Mouse (Mus musculus) left cerebral cortex, adult 2 months (tissue): ENCODE results near the gene Shcbp1l. TPM values are rescaled to one million over a fixed set of nuclear protein-coding genes. Genes with fewer than 3 reads are reported as not detected.

Experiments
- DNase-seq, 2 experiments: peaks; one replicate each; pipeline ENCODE4 v3.0.0; 2021 to 2022; ENCODE audit warnings: low spot score in 2 of 2, mixed read lengths in 1 of 2; ENCODE audit errors: extremely low spot score in 1 of 2
- H3K27ac ChIP-seq: fragments of 200-600 bp; 2 replicates; pipeline ENCODE4 v1.8.1; 2022
- H3K4me3 ChIP-seq: fragments of 200-600 bp; 2 replicates; pipeline ENCODE4 v1.8.1; 2022
- CTCF ChIP-seq: fragments of 200-600 bp; IDR thresholded peaks from 2 replicates; pipeline ENCODE4 v1.8.1; 2022; ENCODE audit warnings: antibody characterized with exemption, mild to moderate bottlenecking, moderate library complexity
- intact Hi-C: fragments of 180-260 bp; cut with DNase I; formaldehyde crosslinking; loops from one replicate; pipeline ENCODE4 v1.15.1; 2025
- total RNA-seq, 2 experiments: library from RNA; stranded (reverse); gene quantifications; 2 replicates each; pipeline ENCODE4 v1.2.3; 2021

Gene Shcbp1l
- total RNA-seq, 2 experiments from 2014 or later: 2.2 to 3.0 TPM

GRCm38 (mm10) chr1:153491822-153492221, 66.9 kb downstream of the Shcbp1l start:
- intact Hi-C loops: no loop called here
- no peak overlapping the region for H3K27ac ChIP-seq
- H3K4me3 ChIP-seq: no peak overlapping the region
- TF ChIP-seq CTCF: no peak
- DNase-seq: no peak

GRCm38 (mm10) chr1:153493338-153493737, 68.4 kb downstream of the Shcbp1l start:
- intact Hi-C loops: no loop called here
- no peak for TF ChIP-seq CTCF

GRCm38 (mm10) chr1:153493931-153494330, 69.0 kb downstream of the Shcbp1l start:
- Histone ChIP-seq H3K27ac (no peak overlapping the region), H3K4me3 (no peak overlapping the region)
- no peak for DNase-seq
- TF ChIP-seq CTCF: no peak
- intact Hi-C loops: no loop called here

More at GRCm38 (mm10) chr1:153493338-153493737, 68.4 kb downstream of the Shcbp1l start:
- Histone ChIP-seq H3K27ac (no peak overlapping the region), H3K4me3 (no peak overlapping the region)
- DNase-seq: no peak

- intact Hi-C loops: no loop called here
- no peak overlapping the region for H3K4me3 ChIP-seq
- TF ChIP-seq CTCF: no peak
- no peak overlapping the region for H3K27ac ChIP-seq
- no peak for DNase-seq
Measured at GRCm38 (mm10) chr1:153496030-153496429, 71.1 kb downstream of the Shcbp1l start.

GRCm38 (mm10) chr1:153500030-153500429, 75.1 kb downstream of the Shcbp1l start:
- no peak for DNase-seq
- intact Hi-C loops: no loop called here
- TF ChIP-seq CTCF: no peak
- no peak overlapping the region for H3K4me3 ChIP-seq
- no peak overlapping the region for H3K27ac ChIP-seq

GRCm38 (mm10) chr1:153501644-153502321, 76.8 kb downstream of the Shcbp1l start:
- no peak; the same call in none of the 2 replicates for TF ChIP-seq CTCF
- no peak overlapping the region for H3K27ac ChIP-seq
- DNase-seq: no peak
- intact Hi-C loops: no loop called here
- no peak overlapping the region for H3K4me3 ChIP-seq

Other genes with a start within 250 kb of the Shcbp1l start
- gene Lamc2, start 238.7 kb upstream of the Shcbp1l start, total RNA-seq: 10 to 100 TPM; 12.1 to 12.5 TPM
- gene Lamc1, start 92.4 kb upstream of the Shcbp1l start, total RNA-seq: 10 to 100 TPM; 22.0 to 26.4 TPM
- gene Dhx9, start 62.5 kb downstream of the Shcbp1l start, total RNA-seq: 100 to 1,000 TPM in 1 of 2 experiments, 10 to 100 TPM in 1; 95.3 to 102 TPM
- 1 to 10 TPM; 5.4 to 6.0 TPM for gene Npl, start 124.9 kb downstream of the Shcbp1l start, total RNA-seq
- gene Rgs8, start 227.9 kb downstream of the Shcbp1l start, total RNA-seq: 10 to 100 TPM; 61.1 to 63.2 TPM